Mouse (Mus musculus): ENCODE measurements around the gene Olfr209. TPM values are rescaled to one million over a fixed set of nuclear protein-coding genes. Genes with fewer than 3 reads are reported as not detected.

The Olfr209 gene
- not detected for polyA plus RNA-seq (2012; fragmentation: generic; extraction: Trizol)

GRCm38 (mm10) chr16:59363893-59364292 is at the start of gene Olfr209:
Olfr209 (minus strand) TSS chr16:59363993.

GRCm38 (mm10) chr16:59407032-59407431 is 43.2 kb upstream of the Olfr209 start, which contains the start of gene Gabrr3:
Gabrr3 (plus strand) TSS chr16:59407332.

GRCm38 (mm10) chr16:59349146-59349545 is 14.6 kb downstream of the Olfr209 start, which contains the start of gene Olfr206:
Olfr206 (minus strand) TSS chr16:59349246.

GRCm38 (mm10) chr16:59331038-59331437 is 32.8 kb downstream of the Olfr209 start, which contains the start of gene Olfr205:
Olfr205 (minus strand) TSS chr16:59331138.

GRCm38 (mm10) chr16:59318148-59318547 is 45.6 kb downstream of the Olfr209 start, which contains the start of gene Olfr204:
Olfr204 (minus strand) TSS chr16:59318248.

Other genes starting within 250 kb of the Olfr209 start
- gene Olfr194, start 242.9 kb downstream of the Olfr209 start, polyA plus RNA-seq (2012; fragmentation: generic; extraction: Trizol) = not detected
- gene Olfr195, start 216.9 kb downstream of the Olfr209 start, polyA plus RNA-seq (2012; fragmentation: generic; extraction: Trizol) = not detected
- not detected for gene Olfr196, start 193.5 kb downstream of the Olfr209 start, polyA plus RNA-seq (2012; fragmentation: generic; extraction: Trizol)
- gene Olfr198, start 160.5 kb downstream of the Olfr209 start, polyA plus RNA-seq (2012; fragmentation: generic; extraction: Trizol) = not detected
- gene Olfr199, start 144.2 kb downstream of the Olfr209 start, polyA plus RNA-seq (2012; fragmentation: generic; extraction: Trizol) = not detected
- gene Olfr201, start 91.4 kb downstream of the Olfr209 start, polyA plus RNA-seq (2012; fragmentation: generic; extraction: Trizol) = not detected
- not detected for gene Olfr202, start 77.2 kb downstream of the Olfr209 start, polyA plus RNA-seq (2012; fragmentation: generic; extraction: Trizol)
- gene Olfr203, start 65.1 kb downstream of the Olfr209 start, polyA plus RNA-seq (2012; fragmentation: generic; extraction: Trizol) = not detected
- not detected for gene Olfr204, start 45.7 kb downstream of the Olfr209 start, polyA plus RNA-seq (2012; fragmentation: generic; extraction: Trizol)
- gene Olfr205, start 32.9 kb downstream of the Olfr209 start, polyA plus RNA-seq (2012; fragmentation: generic; extraction: Trizol) = not detected
- gene Olfr206, start 14.7 kb downstream of the Olfr209 start, polyA plus RNA-seq (2012; fragmentation: generic; extraction: Trizol) = not detected
- not detected for gene Gabrr3, start 43.3 kb upstream of the Olfr209 start, polyA plus RNA-seq (2012; fragmentation: generic; extraction: Trizol)
- 1 to 10 TPM; 4.4 to 7.5 TPM for gene Riox2, start 107.8 kb upstream of the Olfr209 start, polyA plus RNA-seq (2012; fragmentation: generic; extraction: Trizol)
- gene Crybg3, start 237.0 kb upstream of the Olfr209 start, polyA plus RNA-seq (2012; fragmentation: generic; extraction: Trizol) = 1 to 10 TPM in 1 of 2 experiments, under 1 TPM in 1; 0.27 to 1.4 TPM